ENCODE assay signal across 23 mouse cellular contexts in the genomic region with DNA sequence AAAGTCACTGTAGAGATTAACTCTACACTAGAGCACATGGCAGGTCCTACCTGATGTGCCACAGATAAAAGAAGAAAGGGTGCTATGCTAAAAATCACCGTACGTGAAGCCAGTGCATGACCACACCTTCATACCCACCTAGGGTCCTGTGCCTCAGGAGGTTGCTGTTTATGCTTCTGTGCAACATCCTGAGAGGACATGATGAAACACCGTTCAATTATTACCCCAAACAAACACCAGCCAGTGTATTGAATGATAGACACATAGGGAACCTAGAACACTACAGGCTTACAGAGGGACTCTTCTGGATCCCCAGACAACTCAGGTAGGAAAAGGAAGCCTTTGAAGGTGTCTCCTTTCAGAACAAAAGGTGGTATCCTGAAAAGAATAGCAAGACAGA.
DNase-seq lines count a peak whose midpoint lies in the region; ATAC-seq and TF ChIP-seq lines count a peak whose summit lies in the region.
"Had no signal": no experiment of that assay in that cellular context is flagged by ENCODE, and none has a peak within 500 bp of the region (broad histone marks: within the 10 kb centered on the region; RNA-seq: fewer than 3 reads in every experiment).

No protein-coding gene starts in this region.

- ATAC-seq in intestine, postnatal 0 days: no peak
- ATAC-seq: activated CD4-positive, CD25-positive, alpha-beta regulatory T cell, adult 4 months; forebrain, embryonic 14.5 days; forebrain, embryonic 16.5 days had no signal

- H3K79me2 ChIP-seq in myocyte (ENCODE audit: control insufficient read depth, insufficient read depth): peaks cover 87% of the 10 kb centered on the region

- no peaks in the 10 kb centered on the region for H3K36me3 ChIP-seq in myocyte (ENCODE audit: control insufficient read depth, insufficient read depth)
- H3K36me3 ChIP-seq in intestine, postnatal 0 days (ENCODE audit: control insufficient read depth, insufficient read depth): no peaks in the 10 kb centered on the region
- no peaks in the 10 kb centered on the region for H3K36me3 ChIP-seq in limb, embryonic 10.5 days
- H3K36me3 ChIP-seq: embryonic facial prominence, embryonic 10.5 days; embryonic facial prominence, embryonic 12.5 days; forebrain, embryonic 10.5 days; forebrain, embryonic 12.5 days had no signal

- no peak overlapping the region for H3K9ac ChIP-seq in intestine, postnatal 0 days (ENCODE audit: low read depth, low read length)
- H3K9ac ChIP-seq: embryonic facial prominence, embryonic 12.5 days; forebrain, embryonic 12.5 days had no signal

- no peaks in the 10 kb centered on the region for H3K27me3 ChIP-seq in myocyte (ENCODE audit: control insufficient read depth, insufficient read depth, insufficient read length)
- no peaks in the 10 kb centered on the region for H3K27me3 ChIP-seq in intestine, postnatal 0 days (replicated peaks; ENCODE audit: control insufficient read depth, insufficient read depth, low read length)
- H3K27me3 ChIP-seq in limb, embryonic 10.5 days (ENCODE audit: low read depth, poor library complexity, severe bottlenecking): no peaks in the 10 kb centered on the region
- H3K27me3 ChIP-seq: embryonic facial prominence, embryonic 12.5 days; forebrain, embryonic 12.5 days; Patski had no signal

- peak overlapping the region; percentile 87 for H3K4me2 ChIP-seq in myocyte (ENCODE audit: low read depth)
- H3K4me2 ChIP-seq in intestine, postnatal 0 days (replicated peaks; ENCODE audit: low read depth): no peak overlapping the region
- H3K4me2 ChIP-seq: embryonic facial prominence, embryonic 12.5 days; forebrain, embryonic 12.5 days had no signal

- WGBS in intestine, postnatal 0 days: 91% methylated on average over 3 of the region's 3 CpGs
- WGBS in limb, embryonic 10.5 days: 98% methylated on average over 3 of the region's 3 CpGs

- TF ChIP-seq CTCF in embryonic fibroblast, embryonic 13.5 days (IDR thresholded peaks at IDR 0.05; ENCODE audit: borderline replicate concordance, insufficient read depth, low read length): no peak
- no peak for TF ChIP-seq CTCF in intestine, postnatal 0 days (IDR thresholded peaks at IDR 0.05; ENCODE audit: low read depth)

- peaks cover 19% of the 10 kb centered on the region for H3K4me1 ChIP-seq in embryonic fibroblast, embryonic 13.5 days (ENCODE audit: control insufficient read depth, insufficient read depth, low read length)
- no peaks in the 10 kb centered on the region for H3K4me1 ChIP-seq in intestine, postnatal 0 days (replicated peaks; ENCODE audit: control insufficient read depth, insufficient read depth, low read length)
- peaks cover 8% of the 10 kb centered on the region for H3K4me1 ChIP-seq in limb, embryonic 10.5 days

- H3ac ChIP-seq in myocyte (ENCODE audit: control insufficient read depth, insufficient read length): no peak overlapping the region

- no peaks in the 10 kb centered on the region for H3K9me3 ChIP-seq in intestine, postnatal 0 days (ENCODE audit: control insufficient read depth)
- no peaks in the 10 kb centered on the region for H3K9me3 ChIP-seq in limb, embryonic 10.5 days (replicated peaks)
- H3K9me3 ChIP-seq: embryonic facial prominence, embryonic 10.5 days; embryonic facial prominence, embryonic 12.5 days; forebrain, embryonic 10.5 days; forebrain, embryonic 12.5 days had no signal

- DNase-seq in heart, adult 11 months: peak; percentile 48
- no peak for DNase-seq in heart, adult 8-10 months (ENCODE audit: low spot score)
- peak; percentile 11 for DNase-seq in MN1 (ENCODE audit: low spot score)
- no peak for DNase-seq in limb, embryonic 10.5 days (ENCODE audit: low spot score)
- DNase-seq: adrenal gland, adult 8-10 months; adrenal gland, postnatal 14 days; cerebellum, adult 11-12 months; cerebellum, adult 2 months; cerebellum, adult 9-10 months; cerebellum, postnatal 10 days; cerebellum, postnatal 25 days had no signal

- peak overlapping the region; percentile 13; the same call in 1 of the 2 replicates for H3K27ac ChIP-seq in embryonic fibroblast, embryonic 13.5 days (ENCODE audit: insufficient read depth, low read length)
- H3K27ac ChIP-seq in intestine, postnatal 0 days (ENCODE audit: low read depth, low read length): no peak overlapping the region
- H3K27ac ChIP-seq in limb, embryonic 10.5 days: no peak overlapping the region
- H3K27ac ChIP-seq: embryonic facial prominence, embryonic 10.5 days; embryonic facial prominence, embryonic 12.5 days; forebrain, embryonic 10.5 days; forebrain, embryonic 12.5 days had no signal

- no peak for TF ChIP-seq POLR2A in embryonic fibroblast, embryonic 13.5 days (IDR thresholded peaks at IDR 0.05; ENCODE audit: low read depth, low read length)
- TF ChIP-seq POLR2A in myocyte (IDR thresholded peaks at IDR 0.05; ENCODE audit: insufficient read length, low read depth): no peak

- H3K4me3 ChIP-seq in embryonic fibroblast, embryonic 13.5 days (ENCODE audit: insufficient read depth, low read length): no peak overlapping the region
- H3K4me3 ChIP-seq in myocyte: no peak overlapping the region
- no peak overlapping the region for H3K4me3 ChIP-seq in intestine, postnatal 0 days (ENCODE audit: low read depth, low read length)
- no peak overlapping the region for H3K4me3 ChIP-seq in limb, embryonic 10.5 days
- H3K4me3 ChIP-seq: embryonic facial prominence, embryonic 10.5 days; embryonic facial prominence, embryonic 12.5 days; erythroblast, embryonic 14.5 days; forebrain, embryonic 10.5 days; forebrain, embryonic 12.5 days had no signal

TF ChIP-seq in myocyte, 11 proteins besides CTCF, POLR2A, EP300 and RAD21:
- no peak for TF ChIP-seq E2F4 (IDR thresholded peaks at IDR 0.05; ENCODE audit: insufficient read depth)
- TF ChIP-seq POLR2AphosphoS2 (IDR thresholded peaks at IDR 0.05; ENCODE audit: insufficient read length, low read depth): no peak
- no peak for TF ChIP-seq TCF12 (IDR thresholded peaks at IDR 0.05; ENCODE audit: insufficient read depth, poor library complexity, severe bottlenecking)
- TF ChIP-seq CEBPB (IDR thresholded peaks at IDR 0.05; ENCODE audit: insufficient read depth, poor library complexity, severe bottlenecking): peak; percentile 18; the same call in 1 of the 2 replicates

Comparison
In these comparisons a context has a peak if more than half of its experiments do, and no peak if none do; other contexts are left out.
1. DNase-seq: peak in heart, adult 11 months (single experiment) and MN1 (single experiment); none in heart, adult 8-10 months (single experiment) and limb, embryonic 10.5 days (single experiment).